Mouse (Mus musculus): ENCODE data around the gene Pdia3. TPM values are rescaled to one million over a fixed set of nuclear protein-coding genes. Genes with fewer than 3 reads are reported as not detected.

Gene Pdia3
- total RNA-seq, 2 experiments from 2014 or later = 222 to 278 TPM

GRCm38 (mm10) chr2:121442259-121443067 lies 28.9 kb downstream of the Pdia3 start:
- peak; percentile 98 for ATAC-seq (ENCODE audit: poor library complexity, severe bottlenecking)

GRCm38 (mm10) chr2:121443068-121443349 lies 29.4 kb downstream of the Pdia3 start:
- ATAC-seq (ENCODE audit: poor library complexity, severe bottlenecking) = no peak

GRCm38 (mm10) chr2:121444178-121444577 lies 30.6 kb downstream of the Pdia3 start, which contains the start of gene Ell3:
Gene Ell3 (minus strand): TSS chr2:121444278.
- ATAC-seq (ENCODE audit: poor library complexity, severe bottlenecking) = no peak

GRCm38 (mm10) chr2:121445117-121445516 lies 31.5 kb downstream of the Pdia3 start:
- no peak for ATAC-seq (ENCODE audit: poor library complexity, severe bottlenecking)

GRCm38 (mm10) chr2:121446506-121446905 lies 32.9 kb downstream of the Pdia3 start:
- ATAC-seq (ENCODE audit: poor library complexity, severe bottlenecking) = no peak

GRCm38 (mm10) chr2:121447006-121447405 lies 33.4 kb downstream of the Pdia3 start:
- no peak for ATAC-seq (ENCODE audit: poor library complexity, severe bottlenecking)

- no peak for ATAC-seq (ENCODE audit: poor library complexity, severe bottlenecking)
Measured at GRCm38 (mm10) chr2:121448136-121448535, 34.6 kb downstream of the Pdia3 start.

GRCm38 (mm10) chr2:121448739-121449535 lies 35.4 kb downstream of the Pdia3 start, which contains the start of gene Serf2:
Gene Serf2 (plus strand): TSS chr2:121449195.
- peak; percentile 84 for ATAC-seq (ENCODE audit: poor library complexity, severe bottlenecking)

- no peak for ATAC-seq (ENCODE audit: poor library complexity, severe bottlenecking)
Measured at GRCm38 (mm10) chr2:121449545-121450011, 36.0 kb downstream of the Pdia3 start.

- peak; percentile 48 for ATAC-seq (ENCODE audit: poor library complexity, severe bottlenecking)
Measured at GRCm38 (mm10) chr2:121450093-121450492, 36.5 kb downstream of the Pdia3 start.

- no peak for ATAC-seq (ENCODE audit: poor library complexity, severe bottlenecking)
Measured at GRCm38 (mm10) chr2:121452361-121452760, 38.8 kb downstream of the Pdia3 start.

GRCm38 (mm10) chr2:121452990-121453389 lies 39.4 kb downstream of the Pdia3 start, which contains the start of gene Hypk:
Gene Hypk (plus strand): TSS chr2:121453290.
- ATAC-seq (ENCODE audit: poor library complexity, severe bottlenecking) = no peak

- ATAC-seq (ENCODE audit: poor library complexity, severe bottlenecking) = no peak
Measured at GRCm38 (mm10) chr2:121453917-121454316, 40.3 kb downstream of the Pdia3 start.

- no peak for ATAC-seq (ENCODE audit: poor library complexity, severe bottlenecking)
Measured at GRCm38 (mm10) chr2:121455534-121455933, 42.0 kb downstream of the Pdia3 start.

GRCm38 (mm10) chr2:121456692-121457642 lies 43.4 kb downstream of the Pdia3 start, which contains the start of gene Serinc4:
Gene Serinc4 (minus strand): TSS chr2:121456781.
- ATAC-seq (ENCODE audit: poor library complexity, severe bottlenecking) = peak; percentile 97

- ATAC-seq (ENCODE audit: poor library complexity, severe bottlenecking) = no peak
Measured at GRCm38 (mm10) chr2:121460071-121460470, 46.5 kb downstream of the Pdia3 start.

GRCm38 (mm10) chr2:121468982-121469381 lies 55.4 kb downstream of the Pdia3 start:
- ATAC-seq (ENCODE audit: poor library complexity, severe bottlenecking) = peak; percentile 41

GRCm38 (mm10) chr2:121472783-121473182 lies 59.2 kb downstream of the Pdia3 start:
- ATAC-seq (ENCODE audit: poor library complexity, severe bottlenecking) = 0 out of 2 replicates have a peak, but pooled peaks have one; percentile 31

GRCm38 (mm10) chr2:121473301-121474179 lies 60.0 kb downstream of the Pdia3 start, which contains the start of gene Mfap1b:
Gene Mfap1b (minus strand): TSS chr2:121474067.
- peak; percentile 99 for ATAC-seq (ENCODE audit: poor library complexity, severe bottlenecking)
